Mouse (Mus musculus) spleen, embryonic (tissue): Measurements from ENCODE around the gene Cdkl3.

Experiments
- CTCF ChIA-PET: fragments of 350-600 bp; sonication (Branson Sonifier 250); formaldehyde crosslinking; loops from one replicate; lab custom pipeline; 2022; lab: Charles Lee

The Cdkl3 gene

DNA sequence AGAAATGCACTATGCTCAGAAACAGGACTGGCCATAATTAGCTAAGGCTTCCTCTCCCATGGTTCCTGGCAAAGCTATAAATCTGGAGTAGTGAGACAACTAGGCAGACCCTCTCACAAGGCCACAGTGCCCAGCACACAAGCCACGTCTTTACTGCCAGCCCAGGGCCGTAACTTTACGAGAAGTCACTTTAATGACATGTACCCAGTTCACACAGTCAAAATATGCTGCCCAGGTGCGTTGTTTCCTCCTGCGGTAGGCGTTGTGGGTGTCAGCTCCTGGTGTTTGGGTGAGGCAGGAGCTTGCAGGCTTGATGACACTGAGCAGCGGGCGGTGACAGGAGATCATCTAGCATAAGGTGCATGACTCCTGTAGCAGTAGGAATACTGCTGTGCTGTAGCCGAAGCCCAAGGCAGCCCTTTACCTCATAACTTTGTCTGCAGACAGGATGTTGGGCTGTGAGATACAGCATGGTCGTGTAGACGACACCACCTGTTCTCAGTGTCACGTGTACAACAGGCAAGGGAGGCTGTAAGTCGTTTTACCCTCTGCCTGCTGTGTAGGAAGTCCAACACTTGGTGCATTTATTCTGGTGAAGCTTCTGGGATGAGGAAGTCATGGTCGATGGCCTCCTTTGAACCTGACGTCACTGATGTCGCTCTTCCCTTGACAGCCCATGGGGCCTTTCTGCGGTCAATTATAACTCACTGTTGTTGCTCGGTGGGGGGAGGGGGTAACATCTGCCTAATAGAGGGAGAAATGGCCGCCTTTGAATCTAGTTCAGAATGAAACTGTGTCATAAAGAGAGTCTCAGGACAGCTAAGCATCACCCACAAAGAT lies 72.0 kb downstream of the Cdkl3 start:
- CTCF ChIA-PET: interaction anchor here (0.7 kb wide), 1 partner anchor 147 kb away, joined by 34 read pairs; no protein-coding TSS in a partner anchor

DNA sequence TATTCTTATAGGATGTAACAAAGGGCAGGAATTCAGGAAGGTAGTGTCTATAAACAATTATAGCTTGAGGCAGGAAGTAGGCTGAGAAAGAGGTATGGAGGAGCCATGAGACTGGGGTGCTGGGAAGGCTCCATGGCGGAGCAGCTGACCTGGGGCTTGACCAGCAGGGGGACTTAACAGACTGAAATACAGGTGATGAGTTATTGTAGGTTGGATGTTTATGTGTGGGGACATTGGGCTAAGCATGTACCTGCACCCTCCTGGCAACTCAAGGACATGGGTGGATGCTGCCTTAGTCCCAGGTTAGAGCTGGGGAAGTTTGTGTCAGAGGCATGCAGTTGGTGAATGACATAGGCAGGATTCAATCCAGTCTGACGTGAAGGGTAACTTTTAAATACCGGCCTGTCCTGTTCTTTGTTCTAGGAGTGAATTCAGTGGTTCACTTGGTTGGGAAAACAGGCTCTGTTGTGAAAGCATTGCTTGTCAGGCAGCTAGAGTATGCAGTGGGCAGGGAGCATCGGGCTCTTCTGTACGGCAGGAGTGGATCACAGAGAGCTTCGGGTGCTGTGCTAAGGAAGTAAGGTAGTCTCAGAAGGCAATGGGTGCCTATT lies 72.8 kb downstream of the Cdkl3 start:
- CTCF ChIA-PET: no interaction called here

DNA sequence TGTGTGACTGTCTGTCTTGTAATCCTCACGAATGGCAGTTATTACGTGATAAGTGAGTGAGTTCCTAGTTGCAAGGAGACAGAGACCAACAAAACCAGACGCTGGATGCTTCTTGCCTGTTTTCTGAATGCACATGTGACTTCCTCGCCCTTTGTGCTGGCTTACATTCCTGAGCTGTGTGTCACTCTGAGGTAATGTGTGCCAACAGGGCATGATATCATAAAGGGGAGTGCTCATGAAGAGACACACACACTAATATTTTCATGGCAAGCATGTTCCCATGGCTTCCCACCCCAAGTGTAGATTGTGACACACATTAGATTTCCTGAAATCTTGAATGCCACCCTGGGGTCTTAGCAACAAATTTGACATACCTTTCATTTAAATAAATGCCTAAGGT lies 73.9 kb downstream of the Cdkl3 start:
- CTCF ChIA-PET: no interaction called here

DNA sequence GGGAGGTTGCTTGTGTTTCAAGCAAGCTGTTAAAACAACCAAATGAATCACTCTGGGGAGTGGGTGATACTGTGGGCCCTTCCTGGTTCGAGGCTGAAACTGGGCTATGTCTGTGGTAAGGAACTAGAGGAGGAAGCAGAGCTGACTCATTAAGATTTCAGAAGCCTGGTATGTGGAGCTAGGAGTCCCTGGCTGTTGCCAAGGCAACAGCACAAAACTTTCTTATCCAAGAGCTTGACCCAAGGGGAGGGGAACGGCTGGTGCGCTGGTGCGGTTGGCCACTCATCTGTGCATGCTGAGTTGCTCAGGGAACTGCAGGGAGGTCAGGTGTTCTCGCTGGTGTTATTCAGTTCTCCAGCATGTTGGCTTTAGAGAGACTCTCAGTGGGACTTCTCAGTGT lies 76.0 kb downstream of the Cdkl3 start:
- CTCF ChIA-PET: no interaction called here

DNA sequence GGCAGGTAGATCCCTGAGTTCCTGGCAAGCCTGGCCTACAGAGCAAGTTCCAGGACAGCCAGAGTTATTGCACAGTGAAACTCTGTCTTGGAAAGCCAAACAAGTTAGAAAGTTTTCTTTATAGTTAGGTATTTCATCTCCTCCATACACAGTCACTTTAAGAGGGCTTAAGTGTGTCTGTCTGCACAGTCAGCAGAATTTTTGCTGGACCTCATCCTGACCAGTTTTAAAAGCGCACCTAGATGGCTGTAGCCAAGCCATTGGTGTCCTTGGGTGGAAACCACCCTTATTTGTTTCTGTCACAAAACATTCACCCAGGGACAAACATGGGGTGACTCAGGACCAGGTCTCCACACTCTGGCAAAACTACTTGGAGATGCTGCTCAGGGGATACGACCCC lies 76.6 kb downstream of the Cdkl3 start:
- CTCF ChIA-PET: no interaction called here

DNA sequence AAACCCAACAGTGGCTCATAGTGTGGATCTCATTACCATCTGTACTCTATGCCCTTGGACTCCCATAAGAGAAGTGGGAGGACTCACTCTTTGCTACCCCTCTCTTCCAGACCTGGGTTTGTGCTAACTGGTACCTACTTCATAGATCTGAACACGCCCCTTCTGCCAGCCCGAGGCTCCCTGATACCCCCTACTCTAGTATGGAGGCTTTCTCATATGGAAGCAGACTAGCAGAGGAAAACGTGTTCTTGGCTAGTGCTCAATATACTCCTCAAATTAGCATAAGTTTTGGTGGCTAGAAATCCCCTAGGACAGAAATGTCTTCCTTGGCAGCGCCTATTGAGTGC lies 81.8 kb downstream of the Cdkl3 start:
- CTCF ChIA-PET: no interaction called here

DNA sequence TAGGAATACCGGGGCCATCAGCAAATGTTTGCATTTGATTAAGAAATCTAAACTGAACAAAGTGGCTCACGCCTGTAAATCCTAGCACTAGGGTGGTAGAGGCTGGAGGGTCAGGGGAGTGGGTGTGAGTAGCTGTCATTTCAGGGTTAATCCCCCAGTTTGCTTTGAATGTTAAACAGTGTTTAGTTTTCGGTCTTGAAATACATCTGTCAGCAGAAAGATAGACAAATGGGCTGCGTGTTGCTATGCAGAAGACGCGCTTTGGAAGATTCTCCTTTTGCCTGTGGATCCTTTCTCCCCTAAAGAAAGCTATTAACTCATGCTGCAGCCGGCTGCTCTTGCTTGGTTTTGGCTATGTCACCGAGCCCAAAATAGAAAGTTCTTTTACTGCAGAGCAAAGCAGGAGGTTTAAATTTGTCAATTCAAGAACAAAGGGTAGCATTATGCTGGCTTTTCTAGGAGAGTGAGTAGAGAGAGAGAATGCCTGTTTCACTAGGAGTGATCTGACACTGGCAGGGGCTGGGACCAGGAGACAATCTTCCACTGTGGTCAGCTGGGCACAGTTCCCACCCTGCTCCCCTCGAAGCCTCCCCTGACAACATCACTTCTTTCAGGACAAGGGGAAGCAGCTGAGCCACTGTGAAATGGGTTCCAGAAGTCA lies 82.3 kb downstream of the Cdkl3 start:
- CTCF ChIA-PET: no interaction called here

DNA sequence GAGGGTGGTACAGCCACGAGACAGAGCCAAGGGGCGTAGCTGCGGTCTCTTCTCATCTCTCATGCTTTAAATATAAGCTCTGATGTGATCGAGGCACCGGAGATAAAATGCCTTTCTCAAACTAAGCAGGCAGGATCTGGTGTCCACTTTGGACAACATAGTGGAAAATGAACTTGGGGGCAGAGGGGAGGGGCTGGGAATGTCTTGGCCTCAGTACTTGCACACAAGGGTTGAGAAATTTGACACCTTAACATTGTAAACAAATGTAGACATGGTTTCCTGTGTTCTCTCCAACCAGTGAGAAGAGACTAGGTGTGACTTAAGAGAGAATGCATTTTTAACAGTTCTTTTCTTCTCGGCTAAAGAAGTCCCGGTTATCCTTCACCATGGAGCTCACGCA lies 85.3 kb downstream of the Cdkl3 start:
- CTCF ChIA-PET: no interaction called here

DNA sequence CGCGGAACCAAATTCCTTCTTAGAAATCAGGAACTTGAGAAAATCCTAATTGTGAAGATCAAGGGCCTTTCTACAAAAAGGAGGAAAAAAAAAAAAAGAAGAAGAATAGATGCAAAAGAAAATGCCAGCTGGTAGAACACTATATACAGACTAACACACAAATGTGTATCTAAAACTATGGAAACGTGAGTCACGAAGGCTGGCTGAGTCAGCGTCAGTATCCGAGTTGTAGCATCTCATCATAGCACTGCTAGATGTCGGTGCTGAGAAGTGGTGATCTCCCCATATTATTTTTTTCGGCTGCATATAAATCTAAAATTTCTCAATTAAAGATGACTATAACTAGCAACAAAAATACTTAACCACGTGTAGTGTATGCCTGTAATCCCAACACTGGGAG lies 87.2 kb downstream of the Cdkl3 start:
- CTCF ChIA-PET: interaction anchor here (0.7 kb wide), 1 partner anchor 23 kb away, joined by 5 read pairs; no protein-coding TSS in a partner anchor

DNA sequence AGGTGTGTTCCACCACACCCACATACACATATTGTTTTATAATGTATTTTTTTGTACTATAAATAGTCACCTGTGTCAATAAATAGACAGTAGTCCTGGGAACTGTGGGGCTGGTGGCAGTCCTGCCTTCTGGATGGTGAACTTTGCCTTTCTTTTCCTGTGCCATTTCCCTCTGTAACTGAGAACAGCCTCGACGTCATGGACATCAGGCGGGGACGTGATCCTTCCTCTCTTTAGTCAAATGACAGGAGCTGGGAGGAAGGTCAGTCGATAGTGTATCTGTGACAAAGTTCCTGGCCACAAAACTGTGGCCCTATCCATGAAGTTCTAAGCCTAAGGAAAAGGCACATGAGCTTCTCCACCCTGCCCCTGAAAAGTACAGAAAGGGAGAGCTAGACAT lies 90.5 kb downstream of the Cdkl3 start:
- CTCF ChIA-PET: interaction anchor here (0.6 kb wide), 1 partner anchor 136 kb away, joined by 3 read pairs; no protein-coding TSS in a partner anchor

DNA sequence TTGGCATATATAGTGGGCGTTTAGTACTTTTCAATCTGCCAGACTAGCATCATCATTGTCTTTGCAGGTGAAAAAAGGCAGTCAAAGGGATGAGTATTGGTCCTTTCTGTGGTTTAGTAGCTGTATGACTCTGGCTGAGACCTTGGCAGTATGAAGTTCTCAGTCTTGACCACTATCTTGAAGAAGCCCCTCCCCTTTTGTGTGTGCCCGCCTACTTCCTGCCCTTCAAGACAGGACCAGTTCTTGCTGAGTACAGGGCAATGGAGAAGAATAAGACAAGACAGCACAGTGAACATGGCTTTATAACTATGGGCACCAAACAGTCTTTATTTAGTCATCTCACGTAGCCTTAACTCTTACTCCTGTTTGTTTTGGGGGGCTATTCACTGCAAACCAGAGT lies 93.0 kb downstream of the Cdkl3 start:
- CTCF ChIA-PET: no interaction called here

DNA sequence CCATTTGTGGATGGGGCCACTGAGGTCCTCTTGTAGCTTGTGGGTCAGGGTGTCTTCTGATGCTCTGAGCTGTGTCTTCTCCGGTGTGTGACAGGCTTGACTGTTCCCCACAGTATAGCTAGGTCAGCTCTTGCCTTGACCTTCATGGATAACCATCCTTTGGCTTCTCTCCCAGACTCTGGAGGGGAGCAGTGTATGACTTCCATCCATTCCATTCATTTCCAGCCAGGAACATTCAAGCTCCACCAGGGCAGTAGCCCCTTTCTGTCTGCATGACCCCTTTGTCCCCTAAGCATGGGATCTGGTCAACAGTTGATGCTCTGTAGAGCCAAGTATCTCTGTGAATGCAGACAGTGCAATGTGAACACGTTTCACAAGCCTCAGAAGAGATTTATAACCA lies 93.6 kb downstream of the Cdkl3 start:
- CTCF ChIA-PET: interaction anchor here (0.5 kb wide), 1 partner anchor 30 kb away, joined by 4 read pairs; no protein-coding TSS in a partner anchor

DNA sequence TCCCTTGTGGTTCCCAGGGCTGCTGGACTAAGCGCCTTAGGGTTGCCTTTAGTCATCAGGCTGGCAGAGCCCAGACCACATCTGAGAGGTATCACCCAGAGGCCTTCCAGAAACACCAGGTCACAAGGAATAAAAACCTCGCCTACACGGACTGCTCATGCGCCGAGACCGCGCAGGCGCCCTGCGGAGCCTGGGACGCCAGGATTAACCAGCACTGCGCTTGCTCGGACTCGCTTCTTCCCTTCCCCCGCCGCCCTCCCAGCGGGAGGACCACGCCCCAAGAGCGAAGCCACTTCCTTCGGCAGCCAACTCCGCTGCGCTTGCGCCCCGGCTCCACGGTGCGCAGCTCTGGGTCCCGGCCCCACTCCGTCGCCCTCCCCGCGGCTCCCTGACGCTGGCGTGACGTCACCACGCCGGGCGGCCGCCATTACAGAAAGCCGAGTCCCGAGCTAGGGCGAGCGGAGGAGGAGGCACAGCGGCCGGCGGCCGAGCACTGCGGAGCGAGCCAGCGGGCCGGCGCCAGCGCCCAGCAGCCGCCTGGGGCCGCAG lies 94.5 kb downstream of the Cdkl3 start, which contains the start of gene Ppp2ca:
Ppp2ca (plus strand) TSS at position 284 of the 549 bp plus-strand sequence.
- CTCF ChIA-PET: no interaction called here

DNA sequence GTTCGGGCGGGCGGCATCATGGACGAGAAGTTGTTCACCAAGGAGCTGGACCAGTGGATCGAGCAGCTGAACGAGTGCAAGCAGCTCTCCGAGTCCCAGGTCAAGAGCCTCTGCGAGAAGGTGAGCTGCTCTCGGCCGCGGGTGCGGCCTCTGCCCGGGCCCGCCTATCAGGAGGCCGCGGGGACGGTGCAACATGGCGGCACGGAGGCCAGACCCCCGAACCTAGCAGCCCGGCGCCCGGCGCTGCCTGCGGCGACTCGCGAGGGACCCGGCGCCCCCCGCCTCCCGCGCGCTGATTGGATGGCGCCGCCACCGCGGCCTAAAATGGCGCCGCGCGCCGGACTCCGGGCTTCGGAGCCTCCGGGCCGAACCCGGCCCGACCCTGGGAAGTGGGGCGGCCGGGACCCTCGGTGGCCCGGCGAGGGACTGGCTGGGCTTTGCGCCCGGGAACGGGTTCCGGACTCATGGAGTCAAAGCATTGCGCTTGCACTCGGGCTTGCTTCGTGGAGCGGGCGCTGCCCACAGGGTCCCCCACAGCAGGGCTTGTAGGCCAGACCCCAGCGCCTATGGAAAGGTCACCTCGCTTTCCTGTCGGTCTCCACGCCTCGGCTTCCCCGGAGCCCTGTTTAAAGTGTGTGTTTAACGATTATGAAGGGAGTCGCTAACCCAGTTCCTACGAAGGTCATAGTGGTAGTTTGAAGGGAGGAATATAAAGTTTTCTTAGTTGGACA lies 95.2 kb downstream of the Cdkl3 start:
- CTCF ChIA-PET: no interaction called here

DNA sequence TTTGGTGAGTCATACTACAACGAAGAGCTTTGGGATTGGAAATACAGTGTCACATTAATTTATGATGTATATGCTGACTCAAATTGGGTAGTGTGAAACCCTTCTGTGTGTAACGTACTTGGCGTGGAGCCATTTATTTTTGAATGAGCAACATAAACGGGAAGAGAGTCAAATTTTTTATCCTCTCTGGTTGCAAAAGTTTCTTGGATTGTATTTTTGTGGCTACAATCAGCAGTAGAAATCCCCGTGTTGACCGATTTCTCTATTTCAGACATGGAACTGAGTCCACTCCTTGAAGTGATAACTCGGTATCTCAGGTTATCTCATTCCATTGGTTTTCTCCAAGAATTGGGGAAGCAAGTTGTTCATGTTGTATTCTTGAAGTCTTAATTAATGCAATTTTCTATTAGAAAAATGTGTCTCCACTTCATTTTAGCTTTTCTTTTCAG lies 95.8 kb downstream of the Cdkl3 start:
- CTCF ChIA-PET: no interaction called here

DNA sequence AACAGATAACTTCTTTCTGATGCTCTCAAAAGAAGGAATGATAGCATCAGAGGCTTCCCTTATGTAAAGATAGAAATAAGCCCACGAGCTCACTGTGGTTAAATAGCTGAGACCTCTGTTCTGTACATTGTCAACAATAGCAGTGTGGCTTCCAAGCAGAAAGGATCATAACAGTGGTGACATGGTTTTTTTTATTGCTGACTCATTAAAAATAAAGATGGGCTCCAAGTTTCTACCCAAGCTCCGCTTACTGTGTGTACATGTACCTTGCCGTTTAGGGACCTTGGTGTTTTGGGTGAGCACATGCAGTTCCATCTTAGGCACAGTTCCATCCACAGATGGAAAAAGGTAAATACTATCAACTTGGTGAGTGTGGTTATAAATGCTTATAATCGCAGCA lies 99.0 kb downstream of the Cdkl3 start:
- CTCF ChIA-PET: no interaction called here

DNA sequence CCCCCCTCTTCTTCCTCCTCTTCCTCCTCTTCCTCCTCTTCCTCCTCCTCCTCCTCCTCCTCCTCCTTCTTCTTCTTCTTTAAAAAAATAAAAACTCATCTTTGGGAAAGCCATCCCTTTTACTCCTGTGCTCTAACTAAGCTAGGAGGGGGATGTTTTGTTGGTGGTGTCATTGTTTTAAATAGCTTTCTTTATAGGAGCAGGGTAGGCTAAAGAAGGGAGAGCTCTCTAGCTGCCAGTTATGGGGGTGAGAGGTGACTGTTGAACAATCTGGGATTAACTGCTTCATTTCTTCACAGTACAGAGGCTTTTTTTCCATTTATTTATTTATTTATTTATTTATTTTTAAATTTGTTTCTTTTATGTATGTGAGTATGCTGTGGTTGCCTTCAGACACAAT lies 101.5 kb downstream of the Cdkl3 start:
- CTCF ChIA-PET: interaction anchor here (0.6 kb wide), 1 partner anchor 13 kb away, joined by 15 read pairs; no protein-coding TSS in a partner anchor

DNA sequence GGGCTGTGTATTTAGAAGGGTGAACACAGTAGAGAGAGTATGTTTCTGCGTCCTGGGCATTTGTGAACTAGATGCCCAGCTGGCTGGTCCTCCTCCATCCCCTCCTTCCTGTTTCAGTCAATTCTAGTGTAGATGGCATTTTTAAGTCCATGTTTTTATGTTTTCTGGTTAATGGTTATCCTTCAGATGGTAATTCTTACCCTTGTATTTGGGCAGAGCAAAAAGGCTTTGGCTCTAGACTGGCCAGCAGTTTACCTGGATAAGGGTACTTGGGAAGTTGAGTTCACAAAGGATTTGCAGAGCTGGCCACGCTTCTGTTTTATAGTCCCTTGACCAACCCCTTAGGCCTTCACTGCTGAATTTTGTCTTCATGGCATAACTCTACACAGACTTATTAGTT lies 102.0 kb downstream of the Cdkl3 start:
- CTCF ChIA-PET: no interaction called here

DNA sequence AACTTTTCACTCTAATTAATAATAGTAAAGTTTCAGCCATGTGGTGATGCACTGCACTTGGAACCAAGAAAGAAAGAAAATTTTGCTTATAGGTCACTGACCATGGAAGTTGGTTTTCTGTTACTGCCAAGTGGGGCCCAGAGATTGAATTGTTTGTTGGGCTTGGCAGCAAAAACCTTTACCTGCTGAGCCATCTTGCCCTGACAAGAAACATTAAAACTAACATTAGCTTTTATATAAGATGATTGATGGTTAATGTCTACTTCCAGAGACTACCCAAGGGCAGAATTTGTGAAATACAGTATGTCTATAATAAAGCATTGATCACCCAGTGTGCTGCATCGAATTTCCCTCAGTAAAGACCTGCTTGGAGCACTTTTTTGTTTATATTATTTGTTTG lies 102.4 kb downstream of the Cdkl3 start:
- CTCF ChIA-PET: no interaction called here

DNA sequence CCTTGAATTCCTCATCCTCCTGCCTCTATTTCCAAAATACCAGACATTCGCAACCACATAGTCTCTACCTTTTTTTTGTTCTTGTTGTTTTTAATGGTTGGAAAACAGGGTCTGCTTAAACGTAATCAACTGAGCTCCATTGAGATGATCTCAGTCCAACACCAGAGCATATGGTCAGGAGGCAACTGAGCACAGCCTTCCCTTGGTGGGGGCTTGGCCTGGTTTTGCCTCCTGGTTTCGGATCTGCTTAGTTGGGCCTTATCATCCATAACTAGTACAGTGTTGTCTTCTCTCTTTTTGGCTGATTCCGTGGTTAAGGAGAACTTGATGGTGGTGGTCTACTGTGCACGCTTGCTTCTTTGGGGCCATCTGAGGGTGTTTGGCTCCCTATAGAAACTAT lies 104.8 kb downstream of the Cdkl3 start:
- CTCF ChIA-PET: no interaction called here

DNA sequence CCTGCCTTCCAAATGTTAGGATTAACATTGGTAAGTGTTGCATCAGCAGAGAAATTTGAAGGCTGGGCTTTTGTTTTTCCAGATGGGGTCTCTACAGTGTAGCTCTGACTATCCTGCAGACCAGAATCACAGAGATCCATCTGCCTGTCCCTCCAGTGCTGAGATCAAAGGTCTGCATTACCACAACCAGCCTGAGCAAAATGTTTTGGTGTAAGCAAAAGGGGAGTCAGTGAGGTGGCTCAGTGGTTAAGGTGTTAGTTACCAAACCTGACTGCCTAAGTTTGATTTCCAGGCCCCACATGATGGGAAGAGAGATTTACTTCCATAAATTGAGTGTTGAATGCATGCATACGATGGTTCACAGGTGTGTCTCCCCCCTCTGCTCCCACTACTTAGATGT lies 105.4 kb downstream of the Cdkl3 start:
- CTCF ChIA-PET: no interaction called here
